Mouse (Mus musculus): Measurements from ENCODE around the gene Ifitm2. TPM values are rescaled to one million over a fixed set of nuclear protein-coding genes. Genes with fewer than 3 reads are reported as not detected.

Ifitm2 gene
- total and polyA plus RNA-seq, 3 experiments: 213 to 317 TPM; not detected in 1

GRCm38 (mm10) chr7:140948161-140948560 lies 7.6 kb downstream of the Ifitm2 start:
- no peak overlapping the region for H3K27ac ChIP-seq (ENCODE audit: control insufficient read depth, low read depth, low read length)
- H3K4me1 ChIP-seq (ENCODE audit: control insufficient read depth in 1 of 2, insufficient read depth in 2 of 2, low read length in 2 of 2): peaks cover 0 to 16% of the 10 kb centered on the region in 2 experiments; a peak in 3 of 4 replicates
- H3K36me3 ChIP-seq (ENCODE audit: control insufficient read depth in 1 of 2, insufficient read depth in 2 of 2, low read length in 2 of 2): peaks cover 0 to 9% of the 10 kb centered on the region in 2 experiments; a peak in 2 of 4 replicates
- H3K79me2 ChIP-seq (ENCODE audit: control insufficient read depth, insufficient read depth, low read length, poor library complexity): peaks cover 4% of the 10 kb centered on the region
- no peak overlapping the region for H3K9ac ChIP-seq (ENCODE audit: control insufficient read depth, low read depth, low read length, poor library complexity, severe bottlenecking)
- no peaks in the 10 kb centered on the region for H3K27me3 ChIP-seq (ENCODE audit: control insufficient read depth in 1 of 2, insufficient read depth in 2 of 2, low read length in 2 of 2)
- H3K9me3 ChIP-seq (replicated peaks; ENCODE audit: insufficient read depth, low read length): no peaks in the 10 kb centered on the region
- no peak for DNase-seq (ENCODE audit: low read depth, low spot score)
- TF ChIP-seq USF1 (IDR thresholded peaks at IDR 0.05; ENCODE audit: low read depth, low read length) (no peak), GATA1 (IDR thresholded peaks at IDR 0.05; ENCODE audit: low read depth, low read length) (no peak), POLR2AphosphoS2 (IDR thresholded peaks at IDR 0.05; ENCODE audit: low read length) (no peak), MYB (IDR thresholded peaks at IDR 0.05; ENCODE audit: low read depth, low read length) (no peak), TCF12 (IDR thresholded peaks at IDR 0.05; ENCODE audit: low read depth, low read length) (no peak), E2F4 (IDR thresholded peaks at IDR 0.05; ENCODE audit: borderline replicate concordance, low read depth, low read length) (no peak), TAL1 (IDR thresholded peaks at IDR 0.05; ENCODE audit: low read length) (no peak), BHLHE40 (IDR thresholded peaks at IDR 0.05; ENCODE audit: borderline replicate concordance, low read depth, low read length) (no peak), RAD21 (IDR thresholded peaks at IDR 0.05; ENCODE audit: low read depth, low read length) (no peak), MAZ (IDR thresholded peaks at IDR 0.05; ENCODE audit: low read depth, low read length) (no peak), POLR2AphosphoS5 (IDR thresholded peaks at IDR 0.05; ENCODE audit: borderline replicate concordance, low read depth, low read length) (no peak), CTCF (IDR thresholded peaks at IDR 0.05 in 2 of 3, conservative IDR thresholded peaks at IDR 0.05 in 1 of 3; ENCODE audit: control insufficient read depth in 1 of 3, insufficient read depth in 1 of 3, low read depth in 2 of 3, low read length in 3 of 3, poor library complexity in 1 of 3, severe bottlenecking in 1 of 3) (no peak), NELFE (IDR thresholded peaks at IDR 0.05; ENCODE audit: low read depth, low read length) (no peak), HCFC1 (IDR thresholded peaks at IDR 0.05; ENCODE audit: low read depth, low read length) (no peak), SIN3A (IDR thresholded peaks at IDR 0.05; ENCODE audit: low read length) (no peak)
- H3K4me3 ChIP-seq (ENCODE audit: control insufficient read depth in 1 of 2, insufficient read depth in 1 of 2, low read depth in 2 of 2, low read length in 2 of 2): no peak overlapping the region

GRCm38 (mm10) chr7:140946980-140947379 lies 8.8 kb downstream of the Ifitm2 start:
- Histone ChIP-seq H3K27me3 (ENCODE audit: control insufficient read depth in 1 of 2, insufficient read depth in 2 of 2, low read length in 2 of 2) (no peaks in the 10 kb centered on the region), H3K27ac (ENCODE audit: control insufficient read depth, low read depth, low read length) (peak overlapping the region; percentile 13; the same call in 1 of the 2 replicates), H3K4me3 (ENCODE audit: control insufficient read depth in 1 of 2, insufficient read depth in 1 of 2, low read depth in 2 of 2, low read length in 2 of 2) (no peak overlapping the region), H3K9ac (ENCODE audit: control insufficient read depth, low read depth, low read length, poor library complexity, severe bottlenecking) (no peak overlapping the region), H3K9me3 (replicated peaks; ENCODE audit: insufficient read depth, low read length) (no peaks in the 10 kb centered on the region), H3K4me1 (ENCODE audit: control insufficient read depth in 1 of 2, insufficient read depth in 2 of 2, low read length in 2 of 2) (peaks cover 5 to 19% of the 10 kb centered on the region in 2 experiments), H3K36me3 (ENCODE audit: control insufficient read depth in 1 of 2, insufficient read depth in 2 of 2, low read length in 2 of 2) (peaks cover 0 to 13% of the 10 kb centered on the region in 2 experiments; a peak in 2 of 4 replicates), H3K79me2 (ENCODE audit: control insufficient read depth, insufficient read depth, low read length, poor library complexity) (no peaks in the 10 kb centered on the region; the same call in 1 of the 2 replicates)
- TF ChIP-seq MAFK (IDR thresholded peaks at IDR 0.05; ENCODE audit: borderline replicate concordance, low read depth, low read length) (no peak), ETS1 (IDR thresholded peaks at IDR 0.05; ENCODE audit: low read depth, low read length) (peak; percentile 64; the same call in 1 of the 2 replicates), EP300 (IDR thresholded peaks at IDR 0.05; ENCODE audit: low read depth in 1 of 2, low read length in 2 of 2) (peak; percentile 51 to 58; a peak in 3 of 4 replicates), CHD2 (IDR thresholded peaks at IDR 0.05; ENCODE audit: low read length) (no peak), GATA1 (IDR thresholded peaks at IDR 0.05; ENCODE audit: low read depth, low read length) (peak; percentile 64), RCOR1 (IDR thresholded peaks at IDR 0.05; ENCODE audit: low read depth, low read length) (peak; percentile 48; the same call in 1 of the 2 replicates), SMC3 (IDR thresholded peaks at IDR 0.05; ENCODE audit: low read depth, low read length) (no peak), TAL1 (IDR thresholded peaks at IDR 0.05; ENCODE audit: low read length) (peak; percentile 25; the same call in 1 of the 2 replicates), HCFC1 (IDR thresholded peaks at IDR 0.05; ENCODE audit: low read depth, low read length) (peak; percentile 45; the same call in 1 of the 2 replicates)
- DNase-seq (ENCODE audit: low read depth, low spot score): peak; percentile 67
